Mouse (Mus musculus) kidney, postnatal 0 days (tissue): ENCODE measurements around the gene Nudt8. TPM values are rescaled to one million over a fixed set of nuclear protein-coding genes. Genes with fewer than 3 reads are reported as not detected.
A peak's percentile ranks its signal among the peaks of the same experiment; 100 is the strongest.
"Not testable (repeated sequence)": the region's sequence is repeated elsewhere in the genome, so short reads cannot be mapped to it uniquely, and the experiment has no call there.

ENCODE experiments used
- ATAC-seq: fragments of 200-750 bp; cut with Nextera tagmentation; replicated peaks from 2 replicates; pipeline ENCODE4 v1.8.0; 2017; ENCODE audit warnings: low read depth, moderate number of reproducible peaks, moderate TSS enrichment, moderate library complexity; ENCODE audit not compliant: low FRiP score
- DNase-seq: peaks from one replicate; pipeline ENCODE4 v3.0.0-alpha.2; 2016; ENCODE audit warnings: low spot score
- H3K27ac ChIP-seq: fragments of 300-500 bp; sonication (generic); 2 replicates; pipeline ENCODE4 v1.5.1; 2014; ENCODE audit warnings: mild to moderate bottlenecking
- H3K27me3 ChIP-seq: fragments of 300-500 bp; sonication (generic); 2 replicates; pipeline ENCODE4 v1.6.1; 2014; ENCODE audit warnings: low read length, mixed read lengths; ENCODE audit not compliant: insufficient read depth
- H3K36me3 ChIP-seq: fragments of 300-500 bp; sonication (generic); 2 replicates; pipeline ENCODE4 v1.6.1; 2014; ENCODE audit warnings: low read length, mixed read lengths; ENCODE audit not compliant: insufficient read depth
- H3K4me1 ChIP-seq: fragments of 300-500 bp; sonication (generic); replicated peaks from 2 replicates; pipeline ENCODE4 v1.6.1; 2014; ENCODE audit warnings: antibody characterized with exemption, low read length, mixed read lengths; ENCODE audit not compliant: insufficient read depth
- H3K4me2 ChIP-seq: fragments of 300-500 bp; sonication (generic); 2 replicates; pipeline ENCODE4 v1.6.1; 2014; ENCODE audit warnings: mild to moderate bottlenecking, low read length, moderate library complexity, mixed read lengths
- H3K4me3 ChIP-seq: fragments of 300-500 bp; sonication (generic); replicated peaks from 2 replicates; pipeline ENCODE4 v1.5.1; 2014; ENCODE audit warnings: low read depth, low read length
- H3K9ac ChIP-seq: fragments of 300-500 bp; sonication (generic); 2 replicates; pipeline ENCODE4 v1.6.1; 2014; ENCODE audit warnings: low read depth, low read length
- H3K9me3 ChIP-seq: fragments of 300-500 bp; sonication (generic); replicated peaks from 2 replicates; pipeline ENCODE4 v1.6.1; 2016; ENCODE audit warnings: low read length, inconsistent platforms, mixed read lengths
- CTCF ChIP-seq: IDR thresholded peaks from 2 replicates; pipeline ENCODE4 v1.5.1; 2016; ENCODE audit warnings: antibody characterized with exemption, low read depth, mild to moderate bottlenecking, moderate library complexity
- WGBS: fragments of 180-500 bp; shearing (Covaris S2); extraction: QIAGEN DNeasy Blood & Tissue Kit; methylation state at CpG from one replicate; pipeline ENCODE4 v1.1.7; 2014; 5-methylcytosine and 5-hydroxymethylcytosine counted together
- polyA plus RNA-seq: library from polyadenylated mRNA; unstranded; fragments of >200 nt; fragmentation: Nextera tagmentation; extraction: Ambion mirVana; gene quantifications from 2 replicates; pipeline ENCODE4 v1.2.1, GENCODE M21; 2015

The Nudt8 gene
- polyA plus RNA-seq, result 52.2 and 54.1 TPM in 2 replicates

DNA sequence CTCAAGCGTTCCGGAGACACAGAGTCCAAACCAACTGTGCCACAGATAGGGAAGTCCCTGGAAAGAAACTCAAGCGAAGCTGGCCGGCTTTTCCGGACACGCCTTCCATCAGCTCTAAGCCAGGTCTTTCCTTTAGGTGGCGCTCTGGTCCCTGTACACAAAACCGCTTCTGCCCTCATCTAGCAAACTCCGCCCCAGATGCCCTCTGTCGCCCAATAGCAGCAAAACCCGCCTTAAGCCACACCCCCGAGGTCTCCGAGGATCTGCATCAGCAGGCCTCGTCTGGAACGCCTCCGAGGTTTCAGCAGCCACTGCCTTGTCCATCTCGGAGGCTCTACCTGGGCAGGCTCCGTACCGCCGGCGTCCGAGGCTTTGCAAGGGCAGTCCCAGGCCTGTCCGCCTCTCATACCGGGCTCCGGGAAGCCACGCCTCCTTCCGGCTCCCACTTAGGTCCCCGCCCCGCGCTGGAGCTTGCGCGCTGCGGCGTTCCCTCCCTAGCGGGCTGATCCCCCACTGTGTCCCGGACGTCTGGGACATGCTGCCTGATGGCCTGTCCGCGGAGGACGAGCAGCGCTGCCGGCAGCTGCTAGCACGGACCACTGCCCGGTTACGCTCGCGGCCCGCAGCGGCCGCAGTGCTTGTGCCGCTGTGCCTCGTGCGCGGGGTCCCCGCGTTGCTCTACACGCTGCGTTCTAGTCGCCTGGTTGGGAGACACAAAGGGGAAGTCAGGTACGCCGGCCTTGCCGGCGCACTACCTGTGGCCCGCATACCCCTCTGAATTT lies at the start of gene Nudt8, which contains the start of gene Gm49405:
Gene Nudt8 (plus strand): TSS at position 462 of the 782 bp plus-strand sequence.
Gene Gm49405 (plus strand): TSS at position 508 of the 782 bp plus-strand sequence.
- peak within 1 kb of the TSS; percentile 80 for H3K9ac ChIP-seq
- H3K4me1 ChIP-seq, result peaks cover 14% of the 10 kb centered on the region
- H3K9me3 ChIP-seq, result no peaks in the 10 kb centered on the region
- H3K27ac ChIP-seq, result peak within 1 kb of the TSS; percentile 96
- H3K4me2 ChIP-seq, result peak within 1 kb of the TSS; percentile 96
- H3K4me3 ChIP-seq, result peak within 1 kb of the TSS; percentile 62
- H3K27me3 ChIP-seq, result no peaks in the 10 kb centered on the region
- peak; percentile 99 for DNase-seq
- WGBS, result under 1% methylated on average over 64 of the region's 64 CpGs
- TF ChIP-seq CTCF, result peak; percentile 88
- H3K36me3 ChIP-seq, result no peaks in the 10 kb centered on the region
- ATAC-seq, result peak; percentile 87

DNA sequence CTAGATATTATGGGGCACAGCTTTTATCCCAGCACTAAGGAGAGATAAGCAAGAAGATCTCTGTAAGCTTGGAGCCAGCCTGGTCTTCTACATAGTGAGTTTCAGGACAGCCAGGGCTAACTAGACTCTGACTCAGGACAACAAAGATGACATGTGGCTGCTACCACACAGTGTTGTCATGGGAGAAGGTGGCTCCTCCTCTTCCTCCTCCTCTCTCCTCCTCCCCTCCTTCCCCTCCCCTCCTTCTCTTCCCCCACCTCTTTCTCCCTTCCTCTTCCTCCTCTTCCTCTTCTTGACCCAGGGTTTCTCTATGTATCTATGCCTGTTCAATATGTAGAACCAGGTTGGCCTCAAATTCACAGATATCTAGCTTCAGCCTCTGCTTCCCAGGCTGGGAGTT lies 48.9 kb upstream of the Nudt8 start:
- Histone ChIP-seq H3K4me1 (no peaks in the 10 kb centered on the region), H3K27me3 (no peaks in the 10 kb centered on the region), H3K9ac (no peak overlapping the region), H3K4me2 (no peak overlapping the region), H3K27ac (no peak overlapping the region), H3K4me3 (no peak overlapping the region), H3K9me3 (no peaks in the 10 kb centered on the region), H3K36me3 (no peaks in the 10 kb centered on the region)
- TF ChIP-seq CTCF, result no peak
- ATAC-seq, result no peak
- DNase-seq, result no peak

DNA sequence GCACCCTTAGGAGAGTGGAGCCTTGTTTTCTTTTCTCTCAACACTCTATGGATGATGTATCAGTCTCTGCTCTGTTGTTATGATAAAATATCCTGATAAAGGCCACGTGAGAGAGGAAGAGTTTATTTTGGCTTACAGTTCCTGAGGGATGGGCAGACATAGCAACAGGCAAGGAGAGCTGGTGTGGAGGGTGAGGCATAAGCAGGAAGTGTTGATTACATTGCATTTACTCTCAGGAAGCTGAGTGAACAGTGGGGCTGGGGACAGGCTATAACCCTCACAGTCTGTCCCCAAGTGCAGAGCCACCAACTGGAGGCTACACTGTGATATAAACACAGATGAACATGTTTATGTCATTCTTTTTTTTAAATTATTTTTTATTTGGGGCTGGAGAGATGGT lies 48.3 kb upstream of the Nudt8 start:
- no peak overlapping the region for H3K9ac ChIP-seq
- H3K27ac ChIP-seq, result no peak overlapping the region
- no peak overlapping the region for H3K4me2 ChIP-seq
- TF ChIP-seq CTCF, result no peak
- no peaks in the 10 kb centered on the region for H3K27me3 ChIP-seq
- no peaks in the 10 kb centered on the region for H3K36me3 ChIP-seq
- no peak overlapping the region for H3K4me3 ChIP-seq
- WGBS, result 41% methylated on average over 1 of the region's 1 CpGs
- DNase-seq (no peak), ATAC-seq (no peak)
- H3K4me1 ChIP-seq, result no peaks in the 10 kb centered on the region
- H3K9me3 ChIP-seq, result no peaks in the 10 kb centered on the region

DNA sequence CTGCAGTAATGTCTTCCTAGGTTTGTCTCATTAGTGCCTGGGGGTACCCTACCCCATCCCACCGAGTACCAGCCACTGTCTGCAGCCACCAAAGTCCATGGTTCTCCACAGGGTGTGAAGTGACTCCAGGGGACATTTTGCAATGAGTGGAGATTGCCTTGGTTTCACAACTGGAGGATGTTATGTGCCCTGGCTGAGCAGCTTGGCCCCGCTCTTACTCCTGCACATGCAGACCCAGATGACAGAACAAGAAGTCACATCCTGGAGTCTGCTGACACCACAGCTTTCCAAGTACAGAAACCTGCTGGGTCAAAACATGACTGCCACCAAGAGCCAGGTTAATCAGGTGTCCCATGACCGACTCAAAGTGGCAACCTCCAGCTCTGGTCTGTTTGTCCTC lies 45.3 kb upstream of the Nudt8 start:
- Histone ChIP-seq H3K27me3 (no peaks in the 10 kb centered on the region), H3K4me3 (no peak overlapping the region), H3K27ac (no peak overlapping the region), H3K4me1 (no peaks in the 10 kb centered on the region), H3K9me3 (no peaks in the 10 kb centered on the region), H3K4me2 (no peak overlapping the region), H3K36me3 (no peaks in the 10 kb centered on the region), H3K9ac (no peak overlapping the region)
- TF ChIP-seq CTCF, result no peak
- no peak for DNase-seq
- WGBS, result 64% methylated on average over 3 of the region's 3 CpGs
- no peak for ATAC-seq

DNA sequence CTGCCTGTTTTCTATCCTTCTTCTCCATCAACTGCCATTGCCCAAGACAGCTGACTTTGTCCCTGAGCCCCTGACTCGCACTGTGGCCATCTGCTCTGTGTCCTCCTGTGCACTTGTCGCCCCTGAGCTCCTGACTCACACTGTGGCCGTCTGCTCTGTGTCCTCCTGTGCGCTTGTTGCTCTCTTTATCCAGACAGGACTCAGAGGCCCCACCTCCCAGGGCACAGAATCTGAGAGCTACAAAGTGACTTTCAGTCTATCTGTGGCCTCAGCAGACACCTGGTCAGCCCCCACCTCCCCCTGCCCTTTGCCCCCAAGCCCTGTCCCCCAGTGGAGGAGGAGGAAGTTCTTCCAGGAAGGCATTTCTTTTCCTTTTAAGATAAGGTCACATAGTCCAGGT lies 44.6 kb upstream of the Nudt8 start:
- ATAC-seq (no peak), DNase-seq (no peak)
- H3K4me2 ChIP-seq, result no peak overlapping the region
- no peak for TF ChIP-seq CTCF
- H3K4me1 ChIP-seq, result no peaks in the 10 kb centered on the region
- H3K9me3 ChIP-seq, result no peaks in the 10 kb centered on the region
- H3K4me3 ChIP-seq, result no peak overlapping the region
- H3K36me3 ChIP-seq, result no peaks in the 10 kb centered on the region
- no peak overlapping the region for H3K27ac ChIP-seq
- 41% methylated on average over 4 of the region's 4 CpGs for WGBS
- no peak overlapping the region for H3K9ac ChIP-seq
- no peaks in the 10 kb centered on the region for H3K27me3 ChIP-seq

DNA sequence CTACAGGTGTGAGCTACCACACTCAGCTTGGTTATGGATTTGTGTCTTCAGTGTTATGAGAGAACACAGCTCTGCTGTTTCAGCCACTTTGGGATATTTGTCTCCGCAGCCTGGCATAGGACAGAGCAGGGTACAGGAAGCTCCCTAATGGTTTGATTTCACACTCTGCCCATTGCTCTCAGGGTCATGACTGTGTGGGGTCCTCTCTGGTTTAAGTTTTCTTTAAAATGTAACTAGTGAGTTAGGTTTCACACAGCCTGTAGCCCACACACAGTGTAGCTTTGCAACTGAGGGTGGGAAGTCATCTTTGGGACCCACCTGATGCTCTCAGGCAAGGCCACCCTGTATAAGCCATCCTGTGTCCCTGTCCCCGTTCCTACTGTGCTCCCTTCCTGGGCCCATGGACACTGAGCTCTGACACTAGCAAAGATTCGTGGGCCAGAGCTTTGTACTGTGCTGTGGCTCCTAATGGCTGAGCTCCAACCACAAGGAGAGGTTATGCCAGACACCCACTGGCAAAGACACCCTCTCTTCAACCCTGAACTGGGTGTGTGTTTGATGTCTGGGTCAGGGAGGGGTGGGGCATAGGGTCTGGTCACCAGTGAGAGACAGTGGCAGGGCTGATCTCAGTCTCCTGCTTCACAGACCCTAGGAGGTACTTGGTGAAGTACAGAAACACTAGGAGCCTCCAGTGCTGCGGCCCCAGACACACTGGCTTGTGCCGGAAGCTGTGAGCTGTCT lies 42.9 kb upstream of the Nudt8 start:
- not testable (repeated sequence) for H3K4me3 ChIP-seq, H3K9ac ChIP-seq, H3K9me3 ChIP-seq, DNase-seq, H3K36me3 ChIP-seq, H3K4me1 ChIP-seq, H3K27me3 ChIP-seq, H3K4me2 ChIP-seq, H3K27ac ChIP-seq
- peak; percentile 37 for ATAC-seq
- 58% methylated on average over 5 of the region's 5 CpGs for WGBS
